Mouse (Mus musculus) urinary bladder, postnatal 14 days (tissue): Measurements from ENCODE around the gene Eif4e1b.
"Not testable (repeated sequence)": the region's sequence is repeated elsewhere in the genome, so short reads cannot be mapped to it uniquely, and the experiment has no call there.

Experiments used
- DNase-seq: peaks from one replicate; pipeline ENCODE4 v3.0.0; 2021; ENCODE audit warnings: low spot score

Eif4e1b gene

GRCm38 (mm10) chr13:54760164-54760795, 23.5 kb upstream of the Eif4e1b start:
- no peak for DNase-seq

DNA sequence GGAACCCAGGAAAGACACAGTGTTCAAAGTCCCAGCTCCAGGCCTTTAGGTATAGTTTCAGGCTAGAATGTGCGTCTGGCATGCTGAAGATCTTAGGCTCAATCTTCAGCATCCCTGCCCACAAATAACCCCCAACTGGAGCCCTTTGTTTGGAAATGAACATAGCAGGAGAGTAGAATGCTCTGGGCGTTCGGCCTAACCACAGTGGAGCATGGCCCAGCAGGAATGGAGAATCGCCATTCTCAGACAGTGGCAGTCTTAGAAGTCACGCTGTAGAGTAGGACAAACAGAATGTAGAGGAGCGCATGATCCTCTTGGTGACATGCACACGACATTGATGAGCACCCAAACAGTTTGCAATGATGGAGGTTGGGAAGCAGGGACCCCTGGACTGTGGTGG, 22.9 kb upstream of the Eif4e1b start:
- no peak for DNase-seq

- no peak for DNase-seq
Observed at GRCm38 (mm10) chr13:54765281-54766191, 18.3 kb upstream of the Eif4e1b start.

DNA sequence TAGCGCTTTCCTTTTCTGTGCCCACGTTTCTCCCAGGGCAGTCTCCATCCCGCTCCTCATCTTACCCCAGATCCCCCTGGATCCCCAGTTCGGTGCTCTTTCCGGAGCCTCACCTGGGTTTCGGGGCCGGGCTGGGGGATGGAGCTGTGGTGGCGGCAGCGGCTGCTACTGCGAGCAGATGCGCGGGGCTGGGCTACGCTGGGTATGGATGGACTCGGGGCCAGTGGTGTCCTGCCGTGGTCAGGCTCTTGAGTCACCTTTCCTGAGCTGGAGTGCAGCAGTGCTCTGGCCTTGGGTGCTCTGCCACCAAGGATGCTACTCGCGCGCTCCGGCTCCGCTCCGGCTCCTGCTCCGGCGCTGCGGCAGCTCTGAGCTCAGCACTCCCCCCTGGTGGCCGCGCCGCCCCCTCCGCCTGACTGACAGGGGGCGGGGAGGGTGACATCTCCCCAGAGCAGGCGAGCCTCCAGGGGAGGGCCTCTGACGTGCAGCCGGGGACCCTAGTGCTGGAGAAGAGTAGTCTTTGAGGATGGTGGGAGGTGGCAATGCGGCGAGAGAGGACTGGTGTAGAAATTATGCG, 17.5 kb upstream of the Eif4e1b start, which contains the start of gene Sncb:
Gene Sncb (minus strand): TSS at position 404 of the 577 bp plus-strand sequence.
- DNase-seq, result peak; percentile 29

GRCm38 (mm10) chr13:54767012-54767411, 16.8 kb upstream of the Eif4e1b start:
- no peak for DNase-seq

DNA sequence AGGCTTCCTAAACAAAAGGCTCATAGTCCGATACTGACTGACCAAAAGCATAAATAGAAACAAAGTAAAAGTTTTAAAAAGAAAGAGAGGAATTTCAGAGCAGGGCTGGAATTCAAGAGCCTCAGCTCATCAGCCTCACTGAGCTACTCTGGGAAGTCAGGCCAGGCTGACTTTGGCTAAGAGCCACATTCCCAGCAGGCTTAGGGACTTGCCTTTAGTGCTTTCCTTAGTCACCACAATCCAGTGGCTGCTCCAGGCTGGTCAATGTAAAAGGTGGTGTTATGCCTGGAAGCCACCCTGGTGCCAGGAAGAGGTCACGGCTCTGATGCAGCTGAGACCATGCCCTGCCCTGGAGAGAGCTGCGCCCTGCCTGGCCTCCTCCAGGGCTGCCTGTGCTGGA, 3.2 kb upstream of the Eif4e1b start:
- no peak for DNase-seq

DNA sequence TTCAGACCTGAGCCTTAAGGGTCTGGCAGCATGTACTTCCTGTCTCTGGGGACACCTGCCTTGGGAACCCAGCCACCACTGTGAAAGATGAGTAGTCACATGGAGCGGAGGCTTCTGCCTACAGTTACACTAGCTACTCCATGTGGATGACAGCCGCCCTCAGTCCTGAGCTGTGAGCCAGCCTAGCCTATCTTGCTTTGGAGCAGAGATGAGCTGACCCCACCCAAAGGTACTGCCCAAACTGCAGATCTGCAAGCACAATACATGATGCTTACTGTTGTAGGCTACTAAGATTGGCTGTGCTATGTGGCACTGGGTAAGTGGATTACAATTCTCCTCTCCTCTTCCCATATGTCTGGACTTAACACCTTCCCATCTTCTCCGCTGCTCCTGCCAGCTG, 2.7 kb upstream of the Eif4e1b start:
- no peak for DNase-seq

DNA sequence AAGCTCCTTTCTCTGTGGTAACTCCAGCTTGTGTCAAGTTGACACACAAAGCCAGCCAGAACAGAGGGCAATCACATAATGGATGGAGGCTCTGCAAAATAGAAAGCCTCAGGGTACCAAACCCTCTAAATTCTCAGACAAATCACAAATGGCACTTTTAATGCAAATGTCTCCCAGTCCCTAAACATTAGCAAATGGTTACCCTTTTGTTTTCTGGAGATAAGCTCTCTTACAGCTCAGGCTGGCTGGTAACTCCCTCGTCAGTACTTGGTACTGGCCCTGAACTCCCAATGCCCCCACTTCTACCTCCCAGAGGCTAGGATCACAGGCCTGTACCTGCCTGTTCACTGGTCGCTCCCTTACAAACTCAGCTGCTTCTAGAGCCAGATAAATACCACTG, 563 bp upstream of the Eif4e1b start:
- DNase-seq, result no peak

GRCm38 (mm10) chr13:54787591-54787990, 3.8 kb downstream of the Eif4e1b start:
- not testable (repeated sequence) for DNase-seq

GRCm38 (mm10) chr13:54788740-54789560, 5.2 kb downstream of the Eif4e1b start, which contains the start of gene Tspan17:
Gene Tspan17, plus strand, starts transcription at chr13:54789377.
- DNase-seq, result peak; percentile 98

DNA sequence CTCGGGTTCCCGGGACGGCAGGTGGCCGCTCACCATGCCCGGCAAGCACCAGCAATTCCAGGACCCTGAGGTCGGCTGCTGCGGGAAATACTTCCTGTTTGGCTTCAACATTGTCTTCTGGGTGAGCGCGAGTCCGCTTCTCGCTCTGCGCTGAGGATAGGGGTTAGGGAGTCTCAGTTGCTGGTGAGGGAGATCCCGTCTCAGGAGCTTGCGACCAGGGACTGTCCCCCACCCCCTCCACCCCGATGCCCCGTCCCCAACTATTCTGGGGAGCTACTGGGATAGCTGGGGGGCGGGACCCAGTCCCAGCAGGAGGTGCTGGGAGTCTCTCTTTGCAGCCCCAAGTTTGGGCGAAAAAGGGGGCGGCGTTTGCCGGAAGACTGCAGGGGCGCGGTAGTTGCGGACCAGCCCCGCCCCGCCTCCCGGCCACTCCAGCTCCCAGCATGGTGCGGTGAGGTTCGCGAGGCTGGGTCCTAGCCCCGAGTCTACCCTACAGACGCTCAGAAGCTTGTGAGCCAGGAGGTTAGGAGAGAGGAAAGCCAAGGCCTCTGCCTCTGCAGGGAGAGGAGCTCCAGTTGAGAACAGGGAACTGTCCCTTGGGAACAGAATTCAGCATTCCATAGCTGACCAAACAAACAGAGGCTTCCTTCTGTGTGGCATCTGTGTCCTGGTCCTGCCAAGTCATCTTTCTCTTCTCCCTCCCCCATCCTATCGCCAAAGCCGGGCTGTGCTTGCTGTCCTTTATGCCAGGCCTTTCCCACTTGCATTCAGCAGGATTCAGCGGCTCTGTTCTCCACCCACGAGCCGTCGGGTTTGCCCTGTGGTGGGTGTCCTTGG, 6.0 kb downstream of the Eif4e1b start:
- DNase-seq, result peak; percentile 67

DNA sequence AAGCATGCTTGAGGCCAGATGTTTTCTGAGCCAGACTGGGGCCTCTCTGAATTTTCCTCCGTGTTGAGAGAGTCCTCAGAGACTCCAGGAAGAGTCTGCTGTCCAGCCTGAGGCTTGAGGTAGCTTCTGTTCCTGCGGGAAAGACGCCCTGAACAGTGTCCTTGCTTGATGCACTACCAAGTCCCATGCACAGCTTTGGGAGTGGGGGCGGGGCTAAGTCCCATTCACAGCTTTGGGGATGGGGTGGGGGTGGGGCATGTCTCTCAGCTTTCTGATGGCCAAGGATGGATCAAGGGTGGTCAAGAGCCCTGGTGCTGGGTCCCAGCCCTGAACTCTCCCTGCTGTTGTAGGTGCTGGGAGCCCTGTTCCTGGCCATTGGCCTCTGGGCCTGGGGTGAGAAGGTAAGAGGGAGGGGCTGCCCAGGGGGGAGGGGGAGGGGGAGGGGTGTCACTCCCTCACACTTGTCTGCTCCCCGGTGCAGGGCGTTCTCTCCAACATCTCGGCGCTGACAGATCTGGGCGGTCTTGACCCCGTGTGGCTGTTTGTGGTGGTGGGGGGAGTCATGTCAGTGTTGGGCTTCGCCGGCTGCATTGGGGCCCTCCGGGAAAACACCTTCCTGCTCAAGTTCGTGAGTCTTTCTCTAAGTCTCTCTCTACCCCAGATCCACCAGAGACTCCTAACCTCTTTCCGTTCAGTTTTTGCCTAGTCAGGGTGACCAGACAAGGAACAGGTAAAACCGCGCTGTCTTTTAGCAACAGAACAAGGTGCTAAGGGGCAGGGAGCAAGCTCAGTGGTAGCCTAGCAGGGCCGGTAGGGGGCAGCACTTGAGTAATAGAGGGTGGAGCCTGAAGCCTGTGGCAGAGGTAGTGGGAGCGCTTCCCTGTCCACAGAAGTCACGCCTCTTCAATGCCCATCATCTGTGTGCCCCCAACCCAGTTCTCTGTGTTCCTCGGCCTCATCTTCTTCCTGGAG, 8.7 kb downstream of the Eif4e1b start:
- peak; percentile 33 for DNase-seq

DNA sequence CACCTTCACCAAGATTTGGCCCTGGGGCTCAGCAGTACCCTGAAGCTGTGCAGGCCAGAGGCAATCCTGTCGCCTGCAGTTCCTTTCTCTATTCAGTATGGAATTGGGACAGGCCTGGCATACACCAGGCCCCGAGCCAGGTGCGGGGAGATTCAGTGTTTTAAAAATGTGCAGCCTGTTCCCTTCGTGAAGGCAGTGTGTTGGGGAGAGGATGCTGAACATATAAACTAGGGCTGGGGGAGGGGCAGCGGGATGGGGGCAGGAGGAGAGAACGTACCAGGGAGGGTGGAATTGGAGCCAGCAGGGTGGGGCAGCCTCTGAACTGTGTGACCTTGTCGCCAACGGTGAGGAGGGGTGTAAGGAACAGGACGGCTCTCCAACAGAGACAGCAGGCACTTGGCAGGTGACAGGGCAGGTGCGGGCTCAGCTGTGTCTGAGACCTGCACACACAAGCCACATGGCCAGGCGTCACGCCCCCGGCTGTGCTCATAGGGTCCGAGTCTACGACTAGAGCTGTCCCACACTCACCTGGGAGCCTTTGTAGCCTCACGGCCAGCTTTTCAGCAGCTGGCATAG, 10.3 kb downstream of the Eif4e1b start:
- no peak for DNase-seq

GRCm38 (mm10) chr13:54794843-54795242, 11.0 kb downstream of the Eif4e1b start:
- DNase-seq, result no peak

- DNase-seq, result peak; percentile 23
Observed at GRCm38 (mm10) chr13:54797356-54797755, 13.6 kb downstream of the Eif4e1b start.

DNA sequence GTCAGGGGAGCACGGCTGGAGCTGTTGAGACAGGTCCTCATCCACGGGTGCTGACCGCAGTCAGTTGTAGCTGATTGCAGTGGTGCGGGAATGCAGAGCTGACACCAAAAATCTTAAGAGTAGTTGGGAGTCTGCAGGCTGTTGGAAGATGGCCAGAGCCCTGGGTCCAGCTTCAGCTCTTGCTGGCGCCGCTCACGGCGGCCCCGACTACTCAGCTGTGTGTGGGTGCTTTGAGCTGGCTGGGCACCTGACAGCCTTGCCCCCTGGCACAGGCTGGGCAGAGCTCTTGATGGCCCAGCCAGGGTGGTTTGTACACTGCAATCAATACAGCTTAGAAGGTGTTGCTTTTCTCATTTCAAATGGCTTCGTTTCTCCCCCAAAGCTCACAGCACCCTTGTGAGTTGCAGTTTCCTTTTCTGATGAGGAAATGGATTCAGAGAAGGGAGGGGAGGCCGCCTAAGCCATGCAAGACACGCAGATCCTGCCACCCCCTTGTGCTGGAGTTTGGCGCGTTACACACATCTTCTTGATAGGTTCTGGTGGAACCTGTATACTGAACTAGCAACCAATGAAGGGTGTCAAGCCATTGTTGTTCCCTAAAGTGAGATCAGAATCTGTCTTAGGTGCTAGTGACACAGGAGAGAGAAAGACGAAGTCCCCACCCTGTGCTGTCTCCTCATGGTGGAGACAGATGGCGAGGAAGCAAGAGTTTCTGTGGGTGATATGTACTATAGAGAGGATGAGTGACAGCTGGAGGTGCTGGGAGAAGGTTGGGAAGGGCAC, 14.3 kb downstream of the Eif4e1b start:
- DNase-seq, result no peak

DNA sequence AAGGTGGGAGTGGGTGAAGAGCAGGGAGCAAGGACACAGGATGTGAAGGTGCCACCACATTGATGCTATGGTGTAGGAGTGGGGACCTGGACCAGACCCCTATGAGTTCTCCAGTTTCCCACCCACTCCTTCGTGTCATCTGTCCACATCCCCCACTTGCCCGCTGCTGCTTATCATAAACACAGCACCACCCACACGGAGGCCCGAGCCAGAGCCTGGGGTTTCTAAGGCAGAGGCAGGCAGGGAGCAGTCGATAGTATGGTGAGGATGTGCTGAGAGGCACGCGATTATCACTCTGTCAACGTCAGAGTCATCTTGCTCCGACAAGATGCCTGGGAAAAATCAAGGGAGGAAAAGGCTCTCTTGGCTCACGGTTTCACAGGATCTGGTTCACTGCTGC, 14.9 kb downstream of the Eif4e1b start:
- DNase-seq, result no peak

DNA sequence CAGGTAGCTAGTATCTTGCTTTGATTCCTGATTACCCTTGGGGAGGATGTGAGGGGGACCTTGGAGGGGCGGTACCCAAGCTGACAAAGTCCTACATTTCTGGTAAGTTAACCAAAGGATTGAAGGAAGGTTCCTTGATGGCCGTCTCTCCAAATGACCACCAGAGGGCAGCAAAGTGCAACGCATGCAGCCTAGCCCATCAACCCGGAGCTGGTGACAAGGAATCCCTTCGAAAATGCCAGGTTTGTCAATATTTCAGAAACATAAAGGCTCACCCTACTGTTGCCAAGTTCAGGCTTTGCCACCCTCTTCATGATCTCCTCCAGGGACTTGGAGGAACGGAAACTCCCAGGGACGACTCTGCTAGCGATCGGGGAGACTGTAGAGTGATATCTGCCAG, 15.9 kb downstream of the Eif4e1b start:
- peak; percentile 78 for DNase-seq

DNA sequence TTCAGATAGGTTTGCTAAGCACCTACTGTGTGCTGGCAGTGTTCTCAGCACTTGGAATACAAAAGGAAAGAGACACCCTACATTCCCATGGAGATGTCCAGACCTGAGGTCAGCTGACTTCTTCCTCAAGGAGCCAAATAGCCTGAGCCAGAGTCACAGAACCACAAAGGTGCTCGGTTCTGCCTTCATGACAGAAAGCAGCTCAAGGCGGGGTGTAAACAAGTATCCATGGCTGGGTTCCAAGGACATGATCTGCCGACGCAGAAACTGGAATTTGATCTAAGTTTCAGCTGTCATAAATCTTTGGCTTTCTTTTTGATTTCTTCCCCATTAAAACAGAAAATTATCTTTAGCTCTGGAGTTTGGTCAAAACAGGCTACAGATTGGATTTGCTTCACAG, 16.4 kb downstream of the Eif4e1b start:
- no peak for DNase-seq
